Mouse (Mus musculus): ENCODE results near the gene Homez.

GRCm38 (mm10) chr14:54809668-54810033 is 61.1 kb downstream of the Homez start:
- no peak for TF ChIP-seq POLR2A (IDR thresholded peaks at IDR 0.05; ENCODE audit: insufficient read depth, low read depth, low read length)
- TF ChIP-seq CTCF (IDR thresholded peaks at IDR 0.05; ENCODE audit: insufficient read depth, low read depth, low read length) = no peak

Data from olfactory bulb, adult 2 months (tissue).